Comparison of ENCODE assay signal across 11 mouse cellular contexts in the genomic region with DNA sequence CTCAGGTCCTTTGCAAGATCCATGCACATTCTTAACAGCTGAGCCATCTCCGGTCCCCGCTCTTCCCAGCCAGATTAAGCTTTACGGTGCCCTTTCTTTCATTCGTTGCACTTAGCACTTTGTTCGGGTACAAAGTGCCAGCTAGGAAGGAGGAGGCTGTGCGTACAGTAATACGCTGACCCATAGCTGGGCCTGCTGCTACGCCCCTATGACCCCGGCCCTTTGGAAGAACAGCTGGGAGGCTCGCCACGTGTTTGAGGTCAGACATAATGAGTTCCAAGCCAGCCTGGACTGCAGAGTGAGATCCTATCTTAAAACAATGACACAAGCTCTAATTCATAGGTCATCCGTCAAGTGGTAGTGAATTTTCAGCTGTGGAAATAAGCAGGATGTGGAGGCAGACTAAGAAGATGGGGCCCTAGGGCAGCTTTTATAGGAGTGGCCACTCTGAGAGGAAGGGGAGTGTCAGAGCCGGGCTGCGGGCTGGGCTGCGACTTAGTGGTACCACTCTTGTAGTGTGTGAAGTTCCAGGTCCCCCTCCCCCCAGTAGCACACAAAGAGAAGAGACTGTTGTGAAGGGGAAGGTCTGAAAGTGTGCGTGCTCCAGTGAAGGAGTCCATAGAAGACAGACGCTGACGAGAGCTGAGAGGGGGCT. TPM values are rescaled to one million over a fixed set of nuclear protein-coding genes. Genes with fewer than 3 reads are reported as not detected.
A peak's percentile ranks its signal among the peaks of the same experiment; 100 is the strongest.
DNase-seq lines count a peak whose midpoint lies in the region; TF ChIP-seq lines count a peak whose summit lies in the region.
"Had no signal": no experiment of that assay in that cellular context is flagged by ENCODE, and none has a peak within 500 bp of the region (broad histone marks: within the 10 kb centered on the region; RNA-seq: fewer than 3 reads in every experiment).

No protein-coding gene starts in this region.

- peak; percentile 35 for DNase-seq in embryo, embryonic 10 days (ENCODE audit: low spot score)
- DNase-seq in embryo, embryonic 11 days, result peak; percentile 19
- peak; percentile 95 for DNase-seq in kidney, adult 2 months
- peak; percentile 62 to 79 for DNase-seq in kidney, postnatal 4 days
- no peak for DNase-seq in layer of hippocampus, adult 8-10 months (ENCODE audit: low spot score in 2 of 2)
- no peak for DNase-seq in urinary bladder, postnatal 25 days (ENCODE audit: low spot score)
- DNase-seq in cerebellum, postnatal 14 days, result no peak
- DNase-seq: cerebellum, adult 11-12 months; heart, adult 11 months; layer of hippocampus, adult 9-11 months; thymus, postnatal 36 days had no signal

- no peak overlapping the region for H3K4me3 ChIP-seq in kidney, adult 2 months (ENCODE audit: insufficient read depth, low read depth, low read length)

- H3K36me3 ChIP-seq in kidney, adult 2 months (ENCODE audit: control insufficient read depth, insufficient read depth, low read length), result peaks cover 6% of the 10 kb centered on the region

- WGBS in kidney, adult 2 months, result 45% methylated on average over 18 of the region's 18 CpGs

- peak overlapping the region; percentile 90 for H3K27ac ChIP-seq in kidney, adult 2 months (ENCODE audit: insufficient read depth, low read depth, low read length)

- TF ChIP-seq POLR2A in kidney, adult 2 months (IDR thresholded peaks at IDR 0.05; ENCODE audit: low read depth, low read length), result no peak

- TF ChIP-seq CTCF in kidney, adult 2 months (conservative IDR thresholded peaks at IDR 0.05; ENCODE audit: insufficient read depth, insufficient read length, low read depth, low read length), result no peak

- H3K4me1 ChIP-seq in kidney, adult 2 months (ENCODE audit: control insufficient read depth, insufficient read depth, low read length), result peaks cover 34% of the 10 kb centered on the region

- no peaks in the 10 kb centered on the region for H3K27me3 ChIP-seq in kidney, adult 2 months (replicated peaks; ENCODE audit: control insufficient read depth, insufficient read depth, low read length)

RNA-seq across cellular contexts. Expression of gene Cmtm6, which starts 14.1 kb away (rescaled TPM):
- polyA plus RNA-seq in kidney, adult 2 months (2012; rRNA removed), result 68.7 and 70.5 TPM in 2 replicates
- total RNA-seq in layer of hippocampus, adult 8-10 months (2022), result 10 to 100 TPM; 19.3 to 33.9 (median 25.7) TPM

RNA-seq across cellular contexts. Expression of gene Dync1li1, which starts 28.2 kb away (rescaled TPM):
- 21.3 and 24.6 TPM in 2 replicates for polyA plus RNA-seq in kidney, adult 2 months (2012; rRNA removed)
- 10 to 100 TPM; 84.7 to 97.3 (median 90.5) TPM for total RNA-seq in layer of hippocampus, adult 8-10 months (2022)

Comparison
In these comparisons a context has a peak if more than half of its experiments do, and no peak if none do; other contexts are left out.
1. DNase-seq: peak in embryo, embryonic 10 days (single experiment), embryo, embryonic 11 days (single experiment), kidney, adult 2 months (single experiment) and kidney, postnatal 4 days (2 of 2); none in layer of hippocampus, adult 8-10 months (0 of 2), urinary bladder, postnatal 25 days (single experiment) and cerebellum, postnatal 14 days (0 of 2).